Mouse (Mus musculus): ENCODE data around the gene Znhit2.

- TF ChIP-seq CTCF (conservative IDR thresholded peaks at IDR 0.05; ENCODE audit: insufficient read depth, insufficient read length, low read depth, low read length) (peak; percentile 97; the same call in 1 of the 2 replicates), POLR2A (IDR thresholded peaks at IDR 0.05; ENCODE audit: low read depth, low read length) (no peak)
Measured at GRCm38 (mm10) chr19:6018142-6019089, 42.6 kb upstream of the Znhit2 start.
